ENCODE assay signal across 18 mouse cellular contexts in the genomic region with DNA sequence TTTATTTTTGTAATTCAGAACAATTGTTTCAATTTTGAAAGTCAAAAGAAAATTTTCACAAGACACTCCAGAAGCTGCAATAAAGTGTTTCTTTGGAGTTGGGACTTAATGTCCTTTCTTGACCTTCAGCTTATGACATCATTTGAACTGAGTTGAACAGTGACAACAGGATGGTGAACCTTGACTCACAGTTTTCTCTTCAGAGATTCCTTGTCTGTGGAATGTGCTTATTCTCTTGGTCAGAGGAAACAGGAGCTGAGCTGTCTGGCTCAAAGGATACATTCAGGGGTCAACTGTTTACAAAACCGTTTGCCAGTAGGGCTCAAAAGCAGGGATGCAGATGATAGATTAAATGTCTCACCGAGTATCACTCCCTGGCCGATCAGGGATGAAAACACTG.
"Had no signal": no experiment of that assay in that cellular context is flagged by ENCODE, and none has a peak within 500 bp of the region (broad histone marks: within the 10 kb centered on the region; RNA-seq: fewer than 3 reads in every experiment).

No protein-coding gene starts in this region.

- H3K9me3 ChIP-seq: liver, embryonic 13.5 days; midbrain, embryonic 12.5 days; midbrain, embryonic 15.5 days; neural tube, embryonic 12.5 days; neural tube, embryonic 15.5 days had no signal

- H3K4me3 ChIP-seq: left cerebral cortex, adult 2 months; liver, embryonic 13.5 days; midbrain, embryonic 12.5 days; midbrain, embryonic 15.5 days; neural tube, embryonic 12.5 days; neural tube, embryonic 15.5 days had no signal

- H3K27me3 ChIP-seq: liver, embryonic 13.5 days; midbrain, embryonic 12.5 days; midbrain, embryonic 15.5 days; neural tube, embryonic 12.5 days; neural tube, embryonic 15.5 days had no signal

- ATAC-seq: intestine, postnatal 0 days; lung, postnatal 0 days; midbrain, embryonic 15.5 days had no signal

- H3K27ac ChIP-seq: left cerebral cortex, adult 2 months; liver, embryonic 13.5 days; macrophage; midbrain, embryonic 12.5 days; midbrain, embryonic 15.5 days; neural tube, embryonic 12.5 days; neural tube, embryonic 15.5 days; stomach, postnatal 0 days had no signal

- H3K36me3 ChIP-seq: liver, embryonic 13.5 days; midbrain, embryonic 12.5 days; midbrain, embryonic 15.5 days; neural tube, embryonic 12.5 days; neural tube, embryonic 15.5 days had no signal

- H3K9ac ChIP-seq: liver, embryonic 13.5 days; lung, embryonic 14.5 days; midbrain, embryonic 12.5 days; midbrain, embryonic 15.5 days; neural tube, embryonic 12.5 days; neural tube, embryonic 15.5 days had no signal

- H3K4me1 ChIP-seq: liver, embryonic 13.5 days; midbrain, embryonic 12.5 days; midbrain, embryonic 15.5 days; neural tube, embryonic 12.5 days; neural tube, embryonic 15.5 days had no signal

- DNase-seq: kidney, postnatal 25 days; layer of hippocampus, postnatal 36 days; liver, embryonic 13.5 days; lung, embryonic 14.5 days; right cerebral cortex, adult 18-20 months; right cerebral cortex, postnatal 14 days; right cerebral cortex, postnatal 4 days; thymus, adult 2 months; thymus, postnatal 25 days had no signal

- H3K4me2 ChIP-seq: liver, embryonic 13.5 days; lung, embryonic 14.5 days; midbrain, embryonic 12.5 days; midbrain, embryonic 15.5 days; neural tube, embryonic 12.5 days; neural tube, embryonic 15.5 days had no signal
